Mouse (Mus musculus) testis, adult 2 months (tissue): ENCODE results near the gene Barhl2. TPM values are rescaled to one million over a fixed set of nuclear protein-coding genes. Genes with fewer than 3 reads are reported as not detected.
A peak's percentile ranks its signal among the peaks of the same experiment; 100 is the strongest.

Source experiments
- H3K27ac ChIP-seq: fragments of 200-500 bp; 2 replicates; pipeline ENCODE4 v1.5.1; 2012; ENCODE audit warnings: low read depth, low read length; ENCODE audit not compliant: control insufficient read depth, insufficient read depth
- H3K27me3 ChIP-seq: fragments of 200-500 bp; 2 replicates; pipeline ENCODE4 v1.6.1; 2012; ENCODE audit warnings: mild to moderate bottlenecking, low read length, moderate library complexity; ENCODE audit not compliant: control insufficient read depth, insufficient read depth
- H3K36me3 ChIP-seq: fragments of 200-500 bp; 2 replicates; pipeline ENCODE4 v1.6.1; 2012; ENCODE audit warnings: mild to moderate bottlenecking, low read length; ENCODE audit not compliant: control insufficient read depth, insufficient read depth
- H3K4me1 ChIP-seq: fragments of 200-500 bp; 2 replicates; pipeline ENCODE4 v1.6.1; 2012; ENCODE audit warnings: low read length; ENCODE audit not compliant: control insufficient read depth, insufficient read depth
- H3K4me3 ChIP-seq: fragments of 200-500 bp; 2 replicates; pipeline ENCODE4 v1.5.1; 2012; ENCODE audit warnings: low read depth, mild to moderate bottlenecking, low read length, moderate library complexity, mixed read lengths; ENCODE audit not compliant: control insufficient read depth
- CTCF ChIP-seq: fragments of 200-500 bp; IDR thresholded peaks from 2 replicates; pipeline ENCODE4 v1.5.1; 2012; ENCODE audit warnings: low read depth, mild to moderate bottlenecking, inconsistent platforms, low read length, moderate library complexity; ENCODE audit not compliant: control insufficient read depth, insufficient read depth, insufficient replicate concordance
- POLR2A ChIP-seq: fragments of 200-500 bp; IDR thresholded peaks from 2 replicates; pipeline ENCODE4 v1.6.1; 2012; ENCODE audit warnings: low read depth, mild to moderate bottlenecking, inconsistent platforms, low read length, moderate library complexity; ENCODE audit not compliant: control insufficient read depth
- polyA plus RNA-seq: library from polyadenylated mRNA; depleted of rRNA; stranded (reverse); fragments of >200 nt; gene quantifications from 2 replicates; pipeline ENCODE4 v1.2.3, GENCODE M21; 2012

Gene Barhl2
- polyA plus RNA-seq, 1 experiment, result 0.30 TPM

DNA sequence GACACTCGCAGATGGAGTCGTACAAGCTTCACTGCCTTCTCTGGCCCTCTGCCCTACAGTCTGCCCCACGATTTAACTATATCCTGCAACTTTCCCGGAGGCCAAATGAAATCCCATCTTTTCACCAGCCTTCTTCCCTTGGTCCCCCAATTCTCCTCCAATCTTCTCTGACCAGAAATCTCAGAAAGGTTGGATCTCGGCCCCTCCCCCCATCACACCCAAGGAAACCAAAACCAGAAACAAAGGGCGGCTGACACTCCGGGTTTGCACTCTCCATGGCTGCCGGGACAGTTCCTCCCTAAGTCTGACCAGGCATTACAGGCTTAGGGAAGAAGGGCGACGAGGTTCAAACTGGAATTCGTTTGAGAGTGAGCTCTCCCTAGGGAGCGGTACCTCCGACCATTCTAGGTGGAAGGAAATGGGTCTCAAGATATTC lies 4.1 kb downstream of the Barhl2 start:
- Histone ChIP-seq H3K4me1 (peaks cover 29% of the 10 kb centered on the region), H3K36me3 (no peaks in the 10 kb centered on the region), H3K27ac (no peak overlapping the region), H3K4me3 (no peak overlapping the region), H3K27me3 (peaks cover 11% of the 10 kb centered on the region)
- TF ChIP-seq POLR2A, result no peak
- no peak for TF ChIP-seq CTCF

DNA sequence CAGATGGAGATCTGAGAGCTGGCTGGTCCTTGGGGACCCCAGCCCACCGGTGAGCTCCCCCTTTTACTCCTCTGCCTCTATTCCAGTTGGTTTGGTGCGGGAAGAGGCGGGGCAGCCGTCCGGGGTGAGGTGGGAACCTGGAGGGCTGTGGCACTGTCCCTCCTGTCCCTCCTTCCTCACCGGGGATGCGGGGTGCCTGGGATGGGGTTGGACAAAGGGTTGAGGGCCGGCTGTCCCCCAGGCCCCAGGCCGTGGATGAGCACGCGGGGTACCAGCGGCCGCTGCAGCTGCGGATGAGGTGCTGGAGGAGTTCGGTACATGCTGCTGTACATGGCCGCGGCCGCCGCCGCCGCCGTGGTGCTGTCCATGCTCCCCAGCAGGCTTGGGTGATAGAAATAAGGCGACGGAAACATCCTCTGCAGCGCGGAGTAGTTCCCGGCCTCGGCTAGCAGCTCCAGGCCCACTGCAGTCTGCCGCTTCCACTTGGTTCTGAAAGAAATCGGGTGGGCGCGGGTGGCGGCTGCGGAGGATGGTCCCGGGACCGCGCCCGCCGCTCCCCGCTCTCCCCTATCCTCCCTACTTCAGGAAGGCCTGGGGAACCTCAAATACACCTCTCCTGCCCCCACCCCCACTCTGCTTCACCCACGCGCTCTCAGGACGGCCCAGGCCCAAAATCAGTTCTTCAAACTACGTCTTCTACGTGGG lies 4.6 kb downstream of the Barhl2 start:
- Histone ChIP-seq H3K4me1 (peaks cover 26% of the 10 kb centered on the region), H3K4me3 (no peak overlapping the region), H3K27ac (no peak overlapping the region), H3K27me3 (peaks cover 11% of the 10 kb centered on the region), H3K36me3 (no peaks in the 10 kb centered on the region)
- no peak for TF ChIP-seq POLR2A
- no peak for TF ChIP-seq CTCF

GRCm38 (mm10) chr5:106452686-106453085 lies 5.3 kb downstream of the Barhl2 start:
- H3K4me1 ChIP-seq, result peaks cover 29% of the 10 kb centered on the region
- no peak overlapping the region for H3K27ac ChIP-seq
- no peak for TF ChIP-seq POLR2A
- no peak for TF ChIP-seq CTCF
- H3K27me3 ChIP-seq, result peaks cover 11% of the 10 kb centered on the region
- H3K4me3 ChIP-seq, result no peak overlapping the region
- H3K36me3 ChIP-seq, result no peaks in the 10 kb centered on the region

- no peaks in the 10 kb centered on the region for H3K36me3 ChIP-seq
Measured at GRCm38 (mm10) chr5:106451681-106452440, 6.1 kb downstream of the Barhl2 start.

GRCm38 (mm10) chr5:106450426-106451160 lies 7.4 kb downstream of the Barhl2 start:
- Histone ChIP-seq H3K27me3 (peaks cover 4% of the 10 kb centered on the region), H3K4me3 (no peak overlapping the region), H3K4me1 (peaks cover 24% of the 10 kb centered on the region), H3K27ac (no peak overlapping the region), H3K36me3 (no peaks in the 10 kb centered on the region)
- no peak for TF ChIP-seq POLR2A
- TF ChIP-seq CTCF, result no peak

More at GRCm38 (mm10) chr5:106451681-106452440, 6.1 kb downstream of the Barhl2 start:
- Histone ChIP-seq H3K4me1 (peaks cover 22% of the 10 kb centered on the region), H3K4me3 (peak overlapping the region; percentile 12; the same call in 1 of the 2 replicates), H3K27ac (no peak overlapping the region), H3K27me3 (peaks cover 6% of the 10 kb centered on the region)
- TF ChIP-seq CTCF, result no peak
- 0 out of 2 replicates have a peak, but pooled peaks have one; percentile 30 for TF ChIP-seq POLR2A

DNA sequence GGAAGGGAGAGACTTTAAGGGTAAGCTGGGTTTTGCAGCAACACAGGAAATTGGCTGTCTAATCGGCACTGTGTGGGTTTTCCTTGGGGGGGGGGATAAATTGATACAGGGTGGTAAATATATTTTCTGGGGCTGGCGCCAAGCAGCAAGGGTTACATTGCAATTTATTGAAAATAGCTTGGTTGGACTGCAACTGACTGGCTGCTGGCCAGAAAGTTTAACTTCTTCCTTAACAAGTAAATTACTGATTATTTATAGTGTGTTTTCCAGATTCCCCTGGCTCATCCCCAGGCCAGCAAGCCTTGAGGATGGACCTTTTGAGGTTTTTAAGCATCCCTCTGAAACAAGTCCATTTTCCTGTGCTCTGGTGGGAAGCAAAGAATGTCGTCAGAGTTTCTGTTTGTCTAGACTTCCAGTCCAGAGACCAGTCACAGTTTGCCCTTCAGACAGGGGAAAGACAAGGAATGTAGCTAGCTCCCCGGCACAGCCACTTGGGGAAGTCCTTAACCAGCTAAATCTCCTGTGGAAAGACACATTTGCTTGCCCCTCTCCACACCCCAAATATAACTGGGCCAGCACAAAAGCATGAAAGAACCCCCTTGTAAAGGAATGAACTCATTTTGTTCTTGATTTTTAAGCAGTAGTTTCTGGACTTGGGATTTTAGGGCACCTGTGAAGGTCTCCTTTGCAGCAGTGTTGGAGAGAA lies 8.1 kb downstream of the Barhl2 start:
- H3K27ac ChIP-seq, result no peak overlapping the region
- TF ChIP-seq POLR2A (no peak), CTCF (no peak)
- peaks cover 24% of the 10 kb centered on the region for H3K4me1 ChIP-seq
- H3K36me3 ChIP-seq, result no peaks in the 10 kb centered on the region
- peak overlapping the region; percentile 83; the same call in 1 of the 2 replicates for H3K4me3 ChIP-seq
- H3K27me3 ChIP-seq, result peaks cover 4% of the 10 kb centered on the region
